Mouse (Mus musculus) embryonic facial prominence, embryonic 11.5 days (tissue): ENCODE data around the gene Cplx3. TPM values are rescaled to one million over a fixed set of nuclear protein-coding genes. Genes with fewer than 3 reads are reported as not detected.

Experiments used
- ATAC-seq: fragments of 200-750 bp; cut with Nextera tagmentation; replicated peaks from 2 replicates; pipeline ENCODE4 v1.8.0; 2017; ENCODE audit warnings: low read depth; ENCODE audit not compliant: insufficient number of reproducible peaks, low FRiP score, low TSS enrichment
- DNase-seq: peaks from one replicate; pipeline ENCODE4 v3.0.0-alpha.2; 2015; ENCODE audit warnings: low spot score
- H3K27ac ChIP-seq: fragments of 300-500 bp; sonication (generic); replicated peaks from 2 replicates; pipeline ENCODE4 v1.5.1; 2014; ENCODE audit warnings: mild to moderate bottlenecking, low read depth, low read length, control low read depth
- H3K27me3 ChIP-seq: fragments of 300-500 bp; sonication (generic); 2 replicates; pipeline ENCODE4 v1.6.1; 2014; ENCODE audit warnings: mild to moderate bottlenecking, low read length, moderate library complexity, mixed read lengths; ENCODE audit not compliant: control insufficient read depth, insufficient read depth
- H3K36me3 ChIP-seq: fragments of 300-500 bp; sonication (generic); replicated peaks from 2 replicates; pipeline ENCODE4 v1.6.1; 2014; ENCODE audit warnings: low read depth, mild to moderate bottlenecking, low read length, moderate library complexity, mixed read lengths; ENCODE audit not compliant: control insufficient read depth, insufficient read depth
- H3K4me1 ChIP-seq: fragments of 300-500 bp; sonication (generic); 2 replicates; pipeline ENCODE4 v1.6.1; 2014; ENCODE audit warnings: low read length, mixed read lengths; ENCODE audit not compliant: control insufficient read depth, insufficient read depth
- H3K4me2 ChIP-seq: fragments of 300-500 bp; sonication (generic); 2 replicates; pipeline ENCODE4 v1.6.1; 2014; ENCODE audit warnings: low read depth, mild to moderate bottlenecking, control low read depth, low read length, moderate library complexity
- H3K4me3 ChIP-seq: fragments of 300-500 bp; sonication (generic); 2 replicates; pipeline ENCODE4 v1.5.1; 2014; ENCODE audit warnings: low read depth, low read length, control low read depth
- H3K9ac ChIP-seq: fragments of 300-500 bp; sonication (generic); replicated peaks from 2 replicates; pipeline ENCODE4 v1.6.1; 2014; ENCODE audit warnings: mild to moderate bottlenecking, control low read depth, low read length
- H3K9me3 ChIP-seq: fragments of 300-500 bp; sonication (generic); replicated peaks from 2 replicates; pipeline ENCODE4 v1.6.1; 2016; ENCODE audit warnings: mild to moderate bottlenecking, low read length, inconsistent platforms, mixed read lengths; ENCODE audit not compliant: control insufficient read depth
- WGBS: fragments of 180-500 bp; shearing (Covaris S2); extraction: QIAGEN DNeasy Blood & Tissue Kit; methylation state at CpG from one replicate; pipeline ENCODE4 v1.1.7; 2014; 5-methylcytosine and 5-hydroxymethylcytosine counted together
- polyA plus RNA-seq: library from polyadenylated mRNA; unstranded; fragments of >200 nt; fragmentation: Nextera tagmentation; extraction: Ambion mirVana; gene quantifications from 2 replicates; pipeline ENCODE4 v1.2.1, GENCODE M21; 2014

Gene Cplx3
- polyA plus RNA-seq, 1 experiment from 2014 or later = 0.81 TPM

- no peak overlapping the region for H3K27ac ChIP-seq
- H3K9ac ChIP-seq = no peak overlapping the region
- H3K4me2 ChIP-seq = no peak overlapping the region
- no peaks in the 10 kb centered on the region for H3K9me3 ChIP-seq
- DNase-seq (no peak), ATAC-seq (no peak)
- no peaks in the 10 kb centered on the region for H3K4me1 ChIP-seq
- no peaks in the 10 kb centered on the region for H3K36me3 ChIP-seq
- no peak overlapping the region for H3K4me3 ChIP-seq
- no peaks in the 10 kb centered on the region for H3K27me3 ChIP-seq
- 83% methylated on average over 8 of the region's 8 CpGs for WGBS
Measured at GRCm38 (mm10) chr9:57618854-57619253, 12.8 kb upstream of the Cplx3 start.

GRCm38 (mm10) chr9:57617556-57618169, 11.6 kb upstream of the Cplx3 start:
- no peak overlapping the region for H3K27ac ChIP-seq
- 79% methylated on average over 8 of the region's 8 CpGs for WGBS
- H3K4me3 ChIP-seq = no peak overlapping the region
- no peaks in the 10 kb centered on the region for H3K4me1 ChIP-seq
- ATAC-seq (no peak), DNase-seq (no peak)
- H3K9ac ChIP-seq = no peak overlapping the region
- H3K9me3 ChIP-seq = no peaks in the 10 kb centered on the region
- H3K27me3 ChIP-seq = no peaks in the 10 kb centered on the region
- H3K4me2 ChIP-seq = no peak overlapping the region
- H3K36me3 ChIP-seq = no peaks in the 10 kb centered on the region

GRCm38 (mm10) chr9:57614786-57615185, 8.7 kb upstream of the Cplx3 start:
- Histone ChIP-seq H3K9ac (no peak overlapping the region), H3K4me3 (no peak overlapping the region), H3K4me2 (no peak overlapping the region), H3K27me3 (no peaks in the 10 kb centered on the region), H3K4me1 (no peaks in the 10 kb centered on the region), H3K9me3 (no peaks in the 10 kb centered on the region), H3K27ac (no peak overlapping the region), H3K36me3 (no peaks in the 10 kb centered on the region)
- 84% methylated on average over 4 of the region's 4 CpGs for WGBS
- DNase-seq (no peak), ATAC-seq (no peak)

GRCm38 (mm10) chr9:57613975-57614374, 7.9 kb upstream of the Cplx3 start:
- no peak overlapping the region for H3K27ac ChIP-seq
- H3K4me3 ChIP-seq = no peak overlapping the region
- no peaks in the 10 kb centered on the region for H3K36me3 ChIP-seq
- H3K4me1 ChIP-seq = no peaks in the 10 kb centered on the region
- 80% methylated on average over 7 of the region's 7 CpGs for WGBS
- no peak overlapping the region for H3K9ac ChIP-seq
- ATAC-seq (no peak), DNase-seq (no peak)
- no peaks in the 10 kb centered on the region for H3K9me3 ChIP-seq
- H3K27me3 ChIP-seq = no peaks in the 10 kb centered on the region
- no peak overlapping the region for H3K4me2 ChIP-seq

GRCm38 (mm10) chr9:57612587-57612986, 6.5 kb upstream of the Cplx3 start:
- no peak overlapping the region for H3K4me3 ChIP-seq
- ATAC-seq = no peak
- H3K27me3 ChIP-seq = no peaks in the 10 kb centered on the region
- H3K36me3 ChIP-seq = no peaks in the 10 kb centered on the region
- H3K4me2 ChIP-seq = no peak overlapping the region
- H3K4me1 ChIP-seq = no peaks in the 10 kb centered on the region
- 87% methylated on average over 7 of the region's 7 CpGs for WGBS
- DNase-seq = no peak
- no peaks in the 10 kb centered on the region for H3K9me3 ChIP-seq
- H3K27ac ChIP-seq = no peak overlapping the region
- no peak overlapping the region for H3K9ac ChIP-seq

GRCm38 (mm10) chr9:57610359-57610826, 4.3 kb upstream of the Cplx3 start:
- Histone ChIP-seq H3K4me1 (peaks cover 3% of the 10 kb centered on the region; the same call in 1 of the 2 replicates), H3K9me3 (no peaks in the 10 kb centered on the region), H3K27ac (no peak overlapping the region), H3K4me2 (no peak overlapping the region), H3K36me3 (no peaks in the 10 kb centered on the region), H3K4me3 (no peak overlapping the region), H3K27me3 (no peaks in the 10 kb centered on the region), H3K9ac (no peak overlapping the region)
- 52% methylated on average over 3 of the region's 3 CpGs for WGBS
- DNase-seq = no peak
- ATAC-seq = no peak

GRCm38 (mm10) chr9:57609803-57610202, 3.7 kb upstream of the Cplx3 start:
- no peaks in the 10 kb centered on the region for H3K27me3 ChIP-seq
- H3K36me3 ChIP-seq = no peaks in the 10 kb centered on the region
- H3K9me3 ChIP-seq = no peaks in the 10 kb centered on the region
- H3K4me2 ChIP-seq = no peak overlapping the region
- no peak overlapping the region for H3K9ac ChIP-seq
- no peak overlapping the region for H3K27ac ChIP-seq
- H3K4me3 ChIP-seq = no peak overlapping the region
- peaks cover 3% of the 10 kb centered on the region; the same call in 1 of the 2 replicates for H3K4me1 ChIP-seq
- ATAC-seq (no peak), DNase-seq (no peak)
- WGBS = 70% methylated on average over 3 of the region's 3 CpGs

- Histone ChIP-seq H3K9ac (no peak overlapping the region), H3K9me3 (no peaks in the 10 kb centered on the region), H3K4me2 (no peak overlapping the region), H3K4me1 (peaks cover 3% of the 10 kb centered on the region; the same call in 1 of the 2 replicates), H3K27me3 (no peaks in the 10 kb centered on the region), H3K4me3 (no peak overlapping the region), H3K36me3 (no peaks in the 10 kb centered on the region), H3K27ac (no peak overlapping the region)
- no peak for ATAC-seq
- DNase-seq = no peak
- WGBS = 18% methylated on average over 9 of the region's 9 CpGs
Measured at GRCm38 (mm10) chr9:57605503-57605902, 578 bp downstream of the Cplx3 start.
